In genomic region chr13:95741813-95742689, GRCm38 (mm10) we compare ENCODE assay signal across 19 mouse cellular contexts. TPM values are rescaled to one million over a fixed set of nuclear protein-coding genes. Genes with fewer than 3 reads are reported as not detected.
DNase-seq lines count a peak whose midpoint lies in the region; ATAC-seq lines count a peak whose summit lies in the region.
"Had no signal": no experiment of that assay in that cellular context is flagged by ENCODE, and none has a peak within 500 bp of the region (broad histone marks: within the 10 kb centered on the region; RNA-seq: fewer than 3 reads in every experiment).

No protein-coding gene starts in this region.

- peaks cover 45% of the 10 kb centered on the region for H3K4me1 ChIP-seq in limb, embryonic 13.5 days
- H3K4me1 ChIP-seq in limb, embryonic 10.5 days, result peaks cover 19% of the 10 kb centered on the region
- H3K4me1 ChIP-seq in embryonic facial prominence, embryonic 15.5 days, result peaks cover 45% of the 10 kb centered on the region
- H3K4me1 ChIP-seq: hindbrain, embryonic 13.5 days; neural tube, embryonic 13.5 days had no signal

- 0 out of 2 replicates have a peak overlapping the region, but pooled peaks have one; percentile 33 for H3K27ac ChIP-seq in limb, embryonic 13.5 days
- no peak overlapping the region for H3K27ac ChIP-seq in limb, embryonic 10.5 days
- peak overlapping the region; percentile 78; the same call in 1 of the 2 replicates for H3K27ac ChIP-seq in embryonic facial prominence, embryonic 15.5 days (replicated peaks)
- H3K27ac ChIP-seq: heart, embryonic 10.5 days; hindbrain, embryonic 13.5 days; neural tube, embryonic 13.5 days had no signal

- H3K36me3 ChIP-seq in limb, embryonic 13.5 days, result no peaks in the 10 kb centered on the region
- H3K36me3 ChIP-seq in limb, embryonic 10.5 days, result no peaks in the 10 kb centered on the region
- no peaks in the 10 kb centered on the region for H3K36me3 ChIP-seq in embryonic facial prominence, embryonic 15.5 days
- H3K36me3 ChIP-seq: heart, embryonic 10.5 days; hindbrain, embryonic 13.5 days; neural tube, embryonic 13.5 days had no signal

- H3K4me2 ChIP-seq in limb, embryonic 13.5 days (replicated peaks), result no peak overlapping the region
- no peak overlapping the region for H3K4me2 ChIP-seq in embryonic facial prominence, embryonic 15.5 days (replicated peaks)
- H3K4me2 ChIP-seq: hindbrain, embryonic 13.5 days; liver, embryonic 11.5 days; neural tube, embryonic 13.5 days had no signal

- H3K27me3 ChIP-seq in limb, embryonic 13.5 days, result no peaks in the 10 kb centered on the region
- H3K27me3 ChIP-seq in limb, embryonic 10.5 days (ENCODE audit: low read depth, poor library complexity, severe bottlenecking), result no peaks in the 10 kb centered on the region
- no peaks in the 10 kb centered on the region for H3K27me3 ChIP-seq in embryonic facial prominence, embryonic 15.5 days
- H3K27me3 ChIP-seq: hindbrain, embryonic 13.5 days; neural tube, embryonic 13.5 days had no signal

- intact Hi-C loops in left cerebral cortex, postnatal 25 days (cut with DNase I), result loop anchor here (5.0 kb wide), 1 partner anchor 215 kb away; no protein-coding TSS in a partner anchor

- no peak for DNase-seq in limb, embryonic 10.5 days (ENCODE audit: low spot score)
- peak; percentile 18 for DNase-seq in naive thymus-derived CD4-positive, alpha-beta T cell, adult 2 months (ENCODE audit: low read depth)
- DNase-seq in MN1 (ENCODE audit: low spot score), result no peak
- no peak for DNase-seq in layer of hippocampus, postnatal 25 days (ENCODE audit: extremely low spot score in 1 of 2, low spot score in 1 of 2)
- no peak for DNase-seq in left cerebral cortex, postnatal 25 days (ENCODE audit: low spot score in 2 of 2)
- DNase-seq: adrenal gland, adult 8-10 months; cerebellum, adult 11-12 months; gastrocnemius, postnatal 14 days; heart, postnatal 10 days; kidney, adult 8-10 months; kidney, postnatal 25 days; right cerebral cortex, postnatal 14 days had no signal

- WGBS in limb, embryonic 13.5 days, result 82% methylated on average over 11 of the region's 11 CpGs
- WGBS in limb, embryonic 10.5 days, result 90% methylated on average over 11 of the region's 11 CpGs
- 81% methylated on average over 11 of the region's 11 CpGs for WGBS in embryonic facial prominence, embryonic 15.5 days

- H3K4me3 ChIP-seq in limb, embryonic 13.5 days, result no peak overlapping the region
- no peak overlapping the region for H3K4me3 ChIP-seq in limb, embryonic 10.5 days
- no peak overlapping the region for H3K4me3 ChIP-seq in embryonic facial prominence, embryonic 15.5 days (replicated peaks)
- H3K4me3 ChIP-seq: heart, embryonic 10.5 days; hindbrain, embryonic 13.5 days; neural tube, embryonic 13.5 days had no signal

- no peak overlapping the region for H3K9ac ChIP-seq in limb, embryonic 13.5 days
- no peak overlapping the region for H3K9ac ChIP-seq in embryonic facial prominence, embryonic 15.5 days
- H3K9ac ChIP-seq: hindbrain, embryonic 13.5 days; neural tube, embryonic 13.5 days had no signal

- ATAC-seq in limb, embryonic 13.5 days (ENCODE audit: low FRiP score, low read depth), result no peak
- peak; percentile 86 for ATAC-seq in CD4-positive, CD25-positive, alpha-beta regulatory T cell, adult 4 months
- no peak for ATAC-seq in embryonic facial prominence, embryonic 15.5 days (ENCODE audit: insufficient number of reproducible peaks, low FRiP score, low TSS enrichment, low read depth)

- H3K9me3 ChIP-seq in limb, embryonic 13.5 days, result no peaks in the 10 kb centered on the region
- no peaks in the 10 kb centered on the region for H3K9me3 ChIP-seq in limb, embryonic 10.5 days (replicated peaks)
- H3K9me3 ChIP-seq in embryonic facial prominence, embryonic 15.5 days (replicated peaks), result no peaks in the 10 kb centered on the region
- H3K9me3 ChIP-seq: heart, embryonic 10.5 days; hindbrain, embryonic 13.5 days; neural tube, embryonic 13.5 days had no signal

RNA-seq across cellular contexts. Expression of gene F2rl2, which starts 45.4 kb away (rescaled TPM):
- polyA plus RNA-seq in limb, embryonic 13.5 days (2015; fragmentation: Nextera tagmentation; extraction: Ambion mirVana), result 0.38 and 0.98 TPM in 2 replicates
- 1.1 and 1.4 TPM in 2 replicates for polyA plus RNA-seq in limb, embryonic 10.5 days (2016; fragmentation: Nextera tagmentation; extraction: Ambion mirVana)
- 1 to 10 TPM; 3.9 to 4.3 TPM for polyA plus RNA-seq in CD4-positive, CD25-positive, alpha-beta regulatory T cell, adult 4 months (2017; shearing (Covaris generic))
- 0.31 and 0.32 TPM in 2 replicates for polyA plus RNA-seq in embryonic facial prominence, embryonic 15.5 days (2015; fragmentation: Nextera tagmentation; extraction: Ambion mirVana)
- total RNA-seq in layer of hippocampus, postnatal 25 days (2021), result under 1 TPM; 0.27 to 0.47 TPM
- total RNA-seq in left cerebral cortex, postnatal 25 days (2021), result 1 to 10 TPM; 1.1 to 1.5 TPM
- total RNA-seq: gastrocnemius, postnatal 14 days had no signal
